Mouse (Mus musculus) heart, adult 18-20 months (tissue): ENCODE data around the gene Mrps6. TPM values are rescaled to one million over a fixed set of nuclear protein-coding genes. Genes with fewer than 3 reads are reported as not detected.

Source experiments
- DNase-seq, 2 experiments: peaks; one replicate each; pipeline ENCODE4 v3.0.0; 2021 to 2022; ENCODE audit warnings: mixed read lengths in 1 of 2
- long read RNA-seq, 2 experiments: library from polyadenylated mRNA; stranded (forward); transcript quantifications; one replicate each; pipeline ENCODE4 v2.0.0; 2021
- total RNA-seq, 2 experiments: library from RNA; stranded (reverse); gene quantifications; 2 replicates each; pipeline ENCODE4 v1.2.3; 2021

Mrps6 gene
- 10 to 100 TPM; 62.0 to 64.5 TPM for total RNA-seq
- long read RNA-seq, experiment 1, transcript Mrps6-201 (3 exons, 846 nt): major isoform, 66 of 73 reads
- long read RNA-seq, experiment 1, partial matches to known transcripts: 4 of 73 reads
- long read RNA-seq, experiment 1, other reads (novel, unspliced or antisense): 3 of 73 reads
- long read RNA-seq, experiment 2, transcript Mrps6-201 (3 exons, 846 nt): major isoform, 54 of 63 reads
- long read RNA-seq, experiment 2, partial matches to known transcripts: 2 of 63 reads
- long read RNA-seq, experiment 2, other reads (novel, unspliced or antisense): 7 of 63 reads

GRCm38 (mm10) chr16:92057852-92058643 is at the start of gene Mrps6, which contains the start of the genes Gm49711 and Slc5a3:
Gene Mrps6, plus strand, starts transcription at chr16:92058270.
Gene Gm49711, plus strand, starts transcription at chr16:92058316.
Gene Slc5a3, plus strand, starts transcription at chr16:92058322.
- DNase-seq: peak; percentile 89 to 91

GRCm38 (mm10) chr16:92009586-92009985 is 48.5 kb upstream of the Mrps6 start:
- DNase-seq: no peak

- DNase-seq: no peak
Measured at GRCm38 (mm10) chr16:92016792-92017191, 41.3 kb upstream of the Mrps6 start.

- DNase-seq: peak; percentile 35 to 54
Measured at GRCm38 (mm10) chr16:92019141-92020118, 38.6 kb upstream of the Mrps6 start.

- DNase-seq: no peak
Measured at GRCm38 (mm10) chr16:92021656-92022400, 36.2 kb upstream of the Mrps6 start.

GRCm38 (mm10) chr16:92022494-92023283 is 35.4 kb upstream of the Mrps6 start:
- no peak for DNase-seq

- DNase-seq: no peak
Measured at GRCm38 (mm10) chr16:92033286-92033685, 24.8 kb upstream of the Mrps6 start.

GRCm38 (mm10) chr16:92034676-92035075 is 23.4 kb upstream of the Mrps6 start:
- DNase-seq: no peak

GRCm38 (mm10) chr16:92036701-92037100 is 21.4 kb upstream of the Mrps6 start:
- DNase-seq: no peak

GRCm38 (mm10) chr16:92037891-92038607 is 20.0 kb upstream of the Mrps6 start:
- no peak for DNase-seq

- no peak for DNase-seq
Measured at GRCm38 (mm10) chr16:92039421-92039820, 18.6 kb upstream of the Mrps6 start.

GRCm38 (mm10) chr16:92039966-92040365 is 18.1 kb upstream of the Mrps6 start:
- DNase-seq: no peak

GRCm38 (mm10) chr16:92051777-92052310 is 6.2 kb upstream of the Mrps6 start:
- no peak for DNase-seq

GRCm38 (mm10) chr16:92052569-92052968 is 5.5 kb upstream of the Mrps6 start:
- no peak for DNase-seq

- no peak for DNase-seq
Measured at GRCm38 (mm10) chr16:92056711-92057110, 1.4 kb upstream of the Mrps6 start.

- no peak for DNase-seq
Measured at GRCm38 (mm10) chr16:92057456-92057851, 616 bp upstream of the Mrps6 start.

- DNase-seq: peak; percentile 14 to 36
Measured at GRCm38 (mm10) chr16:92058644-92059620, 862 bp downstream of the Mrps6 start.

GRCm38 (mm10) chr16:92060213-92060612 is 2.1 kb downstream of the Mrps6 start:
- no peak for DNase-seq
